Comparison of ENCODE assay signal across 24 mouse cellular contexts in genomic region chr11:81871506-81872213, GRCm38 (mm10). TPM values are rescaled to one million over a fixed set of nuclear protein-coding genes. Genes with fewer than 3 reads are reported as not detected.
DNase-seq lines count a peak whose midpoint lies in the region; ATAC-seq and TF ChIP-seq lines count a peak whose summit lies in the region.
"Had no signal": no experiment of that assay in that cellular context is flagged by ENCODE, and none has a peak within 500 bp of the region (broad histone marks: within the 10 kb centered on the region; RNA-seq: fewer than 3 reads in every experiment).

No protein-coding gene starts in this region.

- TF ChIP-seq CTCF in kidney, adult 2 months (conservative IDR thresholded peaks at IDR 0.05; ENCODE audit: insufficient read depth, insufficient read length, low read depth, low read length): no peak

- H3K9ac ChIP-seq in embryonic facial prominence, embryonic 14.5 days (ENCODE audit: low read depth, low read length): no peak overlapping the region
- H3K9ac ChIP-seq in midbrain, embryonic 13.5 days (replicated peaks): no peak overlapping the region
- no peak overlapping the region for H3K9ac ChIP-seq in midbrain, embryonic 16.5 days (ENCODE audit: low read depth, low read length)
- H3K9ac ChIP-seq in forebrain, embryonic 15.5 days (replicated peaks): no peak overlapping the region
- H3K9ac ChIP-seq: embryonic facial prominence, embryonic 13.5 days; hindbrain, embryonic 12.5 days had no signal

- 54% methylated on average over 9 of the region's 9 CpGs for WGBS in embryonic facial prominence, embryonic 14.5 days
- WGBS in embryonic facial prominence, embryonic 10.5 days: 64% methylated on average over 9 of the region's 9 CpGs
- 46% methylated on average over 9 of the region's 9 CpGs for WGBS in midbrain, embryonic 13.5 days
- 43% methylated on average over 9 of the region's 9 CpGs for WGBS in midbrain, embryonic 16.5 days
- 59% methylated on average over 9 of the region's 9 CpGs for WGBS in forebrain, embryonic 15.5 days
- WGBS in kidney, adult 2 months: 56% methylated on average over 9 of the region's 9 CpGs

- peak; percentile 87; the same call in 1 of the 2 replicates for ATAC-seq in embryonic facial prominence, embryonic 14.5 days (ENCODE audit: low read depth)
- 0 out of 2 replicates have a peak, but pooled peaks have one; percentile 30 for ATAC-seq in midbrain, embryonic 13.5 days
- no peak for ATAC-seq in midbrain, embryonic 16.5 days
- no peak for ATAC-seq in forebrain, embryonic 15.5 days (replicated peaks)
- ATAC-seq: forebrain, embryonic 14.5 days; hindbrain, embryonic 16.5 days; inflammation-experienced regulatory T-cells, adult 6 months; intestine, postnatal 0 days had no signal

- no peaks in the 10 kb centered on the region for H3K9me3 ChIP-seq in embryonic facial prominence, embryonic 14.5 days (ENCODE audit: control insufficient read depth, low read length)
- no peaks in the 10 kb centered on the region for H3K9me3 ChIP-seq in embryonic facial prominence, embryonic 10.5 days
- no peaks in the 10 kb centered on the region for H3K9me3 ChIP-seq in midbrain, embryonic 13.5 days
- H3K9me3 ChIP-seq in midbrain, embryonic 16.5 days (replicated peaks; ENCODE audit: control insufficient read depth, low read length, poor library complexity, severe bottlenecking): no peaks in the 10 kb centered on the region
- H3K9me3 ChIP-seq in forebrain, embryonic 15.5 days: no peaks in the 10 kb centered on the region
- H3K9me3 ChIP-seq: embryonic facial prominence, embryonic 13.5 days; forebrain, embryonic 10.5 days; hindbrain, embryonic 12.5 days had no signal

- H3K4me1 ChIP-seq in embryonic facial prominence, embryonic 14.5 days (ENCODE audit: control insufficient read depth, insufficient read depth, low read length): no peaks in the 10 kb centered on the region
- no peaks in the 10 kb centered on the region for H3K4me1 ChIP-seq in embryonic facial prominence, embryonic 10.5 days
- peaks cover 16% of the 10 kb centered on the region for H3K4me1 ChIP-seq in midbrain, embryonic 13.5 days (replicated peaks)
- H3K4me1 ChIP-seq in midbrain, embryonic 16.5 days (ENCODE audit: control insufficient read depth, insufficient read depth, low read length): peaks cover 10% of the 10 kb centered on the region; the same call in 1 of the 2 replicates
- no peaks in the 10 kb centered on the region for H3K4me1 ChIP-seq in forebrain, embryonic 15.5 days
- no peaks in the 10 kb centered on the region for H3K4me1 ChIP-seq in kidney, adult 2 months (ENCODE audit: control insufficient read depth, insufficient read depth, low read length)
- H3K4me1 ChIP-seq: embryonic facial prominence, embryonic 13.5 days had no signal

- no peak for TF ChIP-seq POLR2A in kidney, adult 2 months (IDR thresholded peaks at IDR 0.05; ENCODE audit: low read depth, low read length)

- no peak overlapping the region for H3K4me3 ChIP-seq in embryonic facial prominence, embryonic 14.5 days (ENCODE audit: low read depth, low read length)
- no peak overlapping the region for H3K4me3 ChIP-seq in embryonic facial prominence, embryonic 10.5 days
- H3K4me3 ChIP-seq in midbrain, embryonic 13.5 days (replicated peaks): no peak overlapping the region
- no peak overlapping the region for H3K4me3 ChIP-seq in midbrain, embryonic 16.5 days (ENCODE audit: low read depth, low read length)
- H3K4me3 ChIP-seq in forebrain, embryonic 15.5 days: no peak overlapping the region
- no peak overlapping the region for H3K4me3 ChIP-seq in kidney, adult 2 months (ENCODE audit: insufficient read depth, low read depth, low read length)
- H3K4me3 ChIP-seq: embryonic facial prominence, embryonic 13.5 days; erythroblast, embryonic 14.5 days; forebrain, embryonic 10.5 days; hindbrain, embryonic 12.5 days had no signal

- H3K4me2 ChIP-seq in embryonic facial prominence, embryonic 14.5 days (ENCODE audit: low read depth, low read length): no peak overlapping the region
- no peak overlapping the region for H3K4me2 ChIP-seq in midbrain, embryonic 13.5 days (replicated peaks)
- H3K4me2 ChIP-seq in midbrain, embryonic 16.5 days (ENCODE audit: low read length): no peak overlapping the region
- H3K4me2 ChIP-seq in forebrain, embryonic 15.5 days (replicated peaks): no peak overlapping the region
- H3K4me2 ChIP-seq: embryonic facial prominence, embryonic 13.5 days; hindbrain, embryonic 12.5 days had no signal

- H3K36me3 ChIP-seq in embryonic facial prominence, embryonic 14.5 days (ENCODE audit: control insufficient read depth, insufficient read depth, low read length): no peaks in the 10 kb centered on the region
- no peaks in the 10 kb centered on the region for H3K36me3 ChIP-seq in embryonic facial prominence, embryonic 10.5 days (replicated peaks)
- H3K36me3 ChIP-seq in midbrain, embryonic 13.5 days: no peaks in the 10 kb centered on the region
- no peaks in the 10 kb centered on the region for H3K36me3 ChIP-seq in midbrain, embryonic 16.5 days (ENCODE audit: control insufficient read depth, insufficient read depth, low read length)
- H3K36me3 ChIP-seq in forebrain, embryonic 15.5 days: no peaks in the 10 kb centered on the region
- H3K36me3 ChIP-seq in kidney, adult 2 months (ENCODE audit: control insufficient read depth, insufficient read depth, low read length): no peaks in the 10 kb centered on the region
- H3K36me3 ChIP-seq: embryonic facial prominence, embryonic 13.5 days; forebrain, embryonic 10.5 days; G1E; hindbrain, embryonic 12.5 days had no signal

- H3K27me3 ChIP-seq in embryonic facial prominence, embryonic 14.5 days (replicated peaks; ENCODE audit: control insufficient read depth, insufficient read depth, low read length): no peaks in the 10 kb centered on the region
- no peaks in the 10 kb centered on the region for H3K27me3 ChIP-seq in embryonic facial prominence, embryonic 10.5 days (replicated peaks; ENCODE audit: low read depth, poor library complexity, severe bottlenecking)
- no peaks in the 10 kb centered on the region for H3K27me3 ChIP-seq in midbrain, embryonic 13.5 days
- H3K27me3 ChIP-seq in midbrain, embryonic 16.5 days (ENCODE audit: control insufficient read depth, insufficient read depth, low read depth, low read length): no peaks in the 10 kb centered on the region
- no peaks in the 10 kb centered on the region for H3K27me3 ChIP-seq in forebrain, embryonic 15.5 days
- no peaks in the 10 kb centered on the region for H3K27me3 ChIP-seq in kidney, adult 2 months (replicated peaks; ENCODE audit: control insufficient read depth, insufficient read depth, low read length)
- H3K27me3 ChIP-seq: embryonic facial prominence, embryonic 13.5 days; hindbrain, embryonic 12.5 days had no signal

- DNase-seq in embryonic facial prominence, embryonic 14.5 days (ENCODE audit: low spot score): peak; percentile 17
- DNase-seq in embryonic facial prominence, embryonic 10.5 days (ENCODE audit: low spot score): no peak
- DNase-seq in adrenal gland, postnatal 10 days: peak; percentile 14
- peak; percentile 16 to 33 for DNase-seq in adrenal gland, postnatal 36 days
- DNase-seq in kidney, adult 2 months: no peak
- DNase-seq: cerebellum, adult 11-12 months; cerebellum, adult 9-10 months; cerebellum, postnatal 25 days; gastrocnemius, postnatal 10 days; heart, postnatal 10 days; heart, postnatal 4 days had no signal

- no peak overlapping the region for H3K27ac ChIP-seq in embryonic facial prominence, embryonic 14.5 days (replicated peaks; ENCODE audit: low read depth, low read length)
- no peak overlapping the region for H3K27ac ChIP-seq in embryonic facial prominence, embryonic 10.5 days (replicated peaks)
- H3K27ac ChIP-seq in midbrain, embryonic 13.5 days: peak overlapping the region; percentile 36; the same call in 1 of the 2 replicates
- H3K27ac ChIP-seq in midbrain, embryonic 16.5 days (ENCODE audit: low read length): no peak overlapping the region
- H3K27ac ChIP-seq in forebrain, embryonic 15.5 days (replicated peaks): no peak overlapping the region
- no peak overlapping the region for H3K27ac ChIP-seq in kidney, adult 2 months (ENCODE audit: insufficient read depth, low read depth, low read length)
- H3K27ac ChIP-seq: embryonic facial prominence, embryonic 13.5 days; forebrain, embryonic 10.5 days; hindbrain, embryonic 12.5 days had no signal

RNA-seq across cellular contexts. Expression of gene 5530401A14Rik, which starts 11.2 kb away (rescaled TPM):
- 0.05 TPM in 1 of 2 replicates, not detected in the other for polyA plus RNA-seq in embryonic facial prominence, embryonic 14.5 days (2014; fragmentation: Nextera tagmentation; extraction: Ambion mirVana)
- 0.05 TPM in 1 of 2 replicates, not detected in the other for polyA plus RNA-seq in embryonic facial prominence, embryonic 10.5 days (2016; fragmentation: Nextera tagmentation; extraction: Ambion mirVana)
- 0.37 and 0.51 TPM in 2 replicates for polyA plus RNA-seq in midbrain, embryonic 13.5 days (2015; fragmentation: Nextera tagmentation; extraction: Ambion mirVana)
- polyA plus RNA-seq in midbrain, embryonic 16.5 days (2015; fragmentation: Nextera tagmentation; extraction: Ambion mirVana): 0.61 and 1.0 TPM in 2 replicates
- total RNA-seq in adrenal gland, postnatal 10 days (2021): under 1 TPM in 1 of 2 experiments, not detected in 1; 0.12 TPM
- under 1 TPM; 0.07 to 0.10 TPM for total RNA-seq in adrenal gland, postnatal 36 days (2021)
- 0.19 and 0.43 TPM in 2 replicates for polyA plus RNA-seq in forebrain, embryonic 15.5 days (2015; fragmentation: Nextera tagmentation; extraction: Ambion mirVana)
- not detected in 2 replicates for polyA plus RNA-seq in kidney, adult 2 months (2012; rRNA removed)
- polyA plus RNA-seq: erythroblast, embryonic 14.5 days; forebrain, embryonic 10.5 days; G1E; heart, embryonic 14.5 days; inflammation-experienced regulatory T-cells, adult 6 months had no signal

Comparison
In these comparisons a context has a peak if more than half of its experiments do, and no peak if none do; other contexts are left out.
1. ATAC-seq: peak in embryonic facial prominence, embryonic 14.5 days (single experiment) and midbrain, embryonic 13.5 days (single experiment); none in midbrain, embryonic 16.5 days (single experiment) and forebrain, embryonic 15.5 days (single experiment).
2. DNase-seq: peak in embryonic facial prominence, embryonic 14.5 days (single experiment), adrenal gland, postnatal 10 days (single experiment) and adrenal gland, postnatal 36 days (2 of 2); none in embryonic facial prominence, embryonic 10.5 days (single experiment) and kidney, adult 2 months (single experiment).